Mouse (Mus musculus): Measurements from ENCODE around the gene Il25. TPM values are rescaled to one million over a fixed set of nuclear protein-coding genes. Genes with fewer than 3 reads are reported as not detected.
A peak's percentile ranks its signal among the peaks of the same experiment; 100 is the strongest.

Gene Il25
- not detected in 2 replicates for polyA plus RNA-seq (2016; fragmentation: Nextera tagmentation; extraction: Ambion mirVana)

DNA sequence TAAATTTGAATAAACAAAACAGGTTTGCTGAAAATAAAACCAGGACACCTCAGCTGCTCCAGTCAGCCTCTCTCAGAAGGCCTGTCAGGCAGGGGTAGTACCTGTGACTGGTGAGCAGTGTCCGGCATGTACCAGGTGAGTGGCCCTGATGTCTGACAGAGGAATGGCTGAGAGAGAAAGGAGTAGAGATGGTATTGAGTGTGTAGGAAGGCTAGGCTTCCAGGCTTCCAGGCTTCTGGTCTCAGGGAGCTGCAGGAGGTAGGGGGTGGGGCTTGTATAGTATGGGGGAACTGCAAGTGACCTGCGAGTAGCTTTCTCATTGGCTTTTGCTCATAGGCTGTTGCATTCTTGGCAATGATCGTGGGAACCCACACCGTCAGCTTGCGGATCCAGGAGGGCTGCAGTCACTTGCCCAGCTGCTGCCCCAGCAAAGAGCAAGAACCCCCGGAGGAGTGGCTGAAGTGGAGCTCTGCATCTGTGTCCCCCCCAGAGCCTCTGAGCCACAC, at the start of gene Il25:
Gene Il25 (plus strand): TSS at position 51 of the 506 bp plus-strand sequence.
- WGBS, result 21% methylated on average over 6 of the region's 6 CpGs
- Histone ChIP-seq H3K4me2 (0 out of 2 replicates have a peak within 1 kb of the TSS, but pooled peaks have one; percentile 4), H3K27ac (no peak within 1 kb of the TSS), H3K36me3 (no peaks in the 10 kb centered on the region), H3K9ac (replicated peaks) (no peak within 1 kb of the TSS; the same call in 1 of the 2 replicates), H3K27me3 (no peaks in the 10 kb centered on the region), H3K9me3 (no peaks in the 10 kb centered on the region), H3K4me1 (replicated peaks) (peaks cover 28% of the 10 kb centered on the region), H3K4me3 (replicated peaks) (no peak within 1 kb of the TSS)
- 0 out of 2 replicates have a peak, but pooled peaks have one; percentile 7 for ATAC-seq (ENCODE audit: insufficient number of reproducible peaks, insufficient read depth, low FRiP score, low TSS enrichment, low read depth)

DNA sequence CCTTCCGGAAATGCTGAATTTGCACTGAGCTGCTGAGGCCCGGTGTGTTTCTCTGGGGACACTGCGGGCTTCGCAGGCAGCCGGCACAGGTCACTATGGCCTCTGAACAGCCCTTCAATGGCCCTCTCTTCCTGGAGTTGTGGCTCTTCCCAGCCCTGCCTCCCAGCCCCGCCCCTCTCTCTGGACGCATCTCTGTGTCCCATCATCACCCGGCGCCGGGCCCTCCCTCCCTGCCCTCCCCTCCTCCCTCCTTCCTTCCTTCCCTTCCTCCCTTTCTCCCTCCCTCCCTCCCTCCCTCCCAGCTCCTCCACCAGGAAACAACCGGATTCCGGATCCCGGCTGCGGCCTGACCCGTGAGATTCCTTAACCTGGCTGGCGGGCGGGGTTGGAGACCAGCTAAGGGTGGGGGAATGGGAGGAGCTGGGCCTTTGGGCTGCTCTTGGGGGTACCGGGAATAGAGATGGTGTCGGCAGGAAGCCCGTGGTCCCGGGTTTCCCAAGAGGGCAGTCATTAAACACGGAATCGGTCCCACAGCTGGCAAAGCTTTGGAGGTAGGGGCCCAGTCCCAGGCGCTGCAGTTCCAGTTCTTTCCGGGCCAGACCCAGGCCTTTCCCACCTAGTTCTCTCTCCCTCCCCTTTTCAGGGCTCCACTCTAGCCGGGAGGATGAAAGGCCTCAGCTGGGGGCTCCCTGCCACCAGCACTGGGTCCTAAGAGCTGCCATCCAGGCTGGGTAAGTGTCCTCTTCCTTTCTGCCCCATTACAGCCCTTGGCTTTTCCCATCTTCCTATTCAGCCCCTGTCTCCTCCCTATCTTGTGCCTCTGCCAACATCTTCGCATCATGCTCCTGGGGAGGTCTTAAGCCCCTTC, 49.1 kb upstream of the Il25 start, which contains the start of the genes Bcl2l2 and Gm20521:
Gene Bcl2l2 (plus strand): TSS at position 224 of the 868 bp plus-strand sequence.
Gene Gm20521 (plus strand): TSS at position 288 of the 868 bp plus-strand sequence.
- peak; percentile 86 for ATAC-seq (ENCODE audit: insufficient number of reproducible peaks, insufficient read depth, low FRiP score, low TSS enrichment, low read depth)
- 1% methylated on average over 26 of the region's 27 CpGs for WGBS
- Histone ChIP-seq H3K9me3 (no peaks in the 10 kb centered on the region), H3K36me3 (peaks cover 16% of the 10 kb centered on the region), H3K4me1 (replicated peaks) (peaks cover 24% of the 10 kb centered on the region), H3K4me2 (peak within 1 kb of the TSS; percentile 79), H3K9ac (replicated peaks) (peak within 1 kb of the TSS; percentile 80), H3K4me3 (replicated peaks) (peak within 1 kb of the TSS; percentile 58), H3K27ac (peak within 1 kb of the TSS; percentile 93), H3K27me3 (peaks cover 5% of the 10 kb centered on the region)

DNA sequence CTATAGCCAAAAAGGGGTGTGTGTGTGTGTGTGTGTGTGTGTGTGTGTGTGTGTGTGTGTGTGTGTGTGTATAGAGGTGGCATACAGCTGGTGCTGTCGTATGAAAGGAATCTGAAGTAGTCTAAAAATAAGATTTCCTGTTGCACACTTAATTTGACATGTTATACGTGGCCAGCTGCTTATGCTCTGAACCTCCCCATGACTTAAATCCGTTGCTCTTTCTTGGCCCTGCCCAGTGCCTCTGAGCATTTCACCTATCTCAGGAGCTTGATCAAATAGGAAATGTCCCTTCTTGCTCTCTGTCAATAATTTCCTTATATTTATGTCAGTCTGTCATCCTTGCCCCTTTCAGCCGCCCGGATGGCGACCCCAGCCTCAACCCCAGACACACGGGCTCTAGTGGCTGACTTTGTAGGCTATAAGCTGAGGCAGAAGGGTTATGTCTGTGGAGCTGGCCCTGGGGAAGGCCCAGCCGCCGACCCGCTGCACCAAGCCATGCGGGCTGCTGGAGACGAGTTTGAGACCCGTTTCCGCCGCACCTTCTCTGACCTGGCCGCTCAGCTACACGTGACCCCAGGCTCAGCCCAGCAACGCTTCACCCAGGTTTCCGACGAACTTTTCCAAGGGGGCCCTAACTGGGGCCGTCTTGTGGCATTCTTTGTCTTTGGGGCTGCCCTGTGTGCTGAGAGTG, 48.3 kb upstream of the Il25 start:
- no peaks in the 10 kb centered on the region for H3K27me3 ChIP-seq
- no peaks in the 10 kb centered on the region for H3K9me3 ChIP-seq
- 30% methylated on average over 21 of the region's 21 CpGs for WGBS
- peak overlapping the region; percentile 93 for H3K27ac ChIP-seq
- ATAC-seq (ENCODE audit: insufficient number of reproducible peaks, insufficient read depth, low FRiP score, low TSS enrichment, low read depth), result peak; percentile 17; the same call in 1 of the 2 replicates
- peak overlapping the region; percentile 58 for H3K4me3 ChIP-seq (replicated peaks)
- peaks cover 24% of the 10 kb centered on the region for H3K4me1 ChIP-seq (replicated peaks)
- peaks cover 16% of the 10 kb centered on the region for H3K36me3 ChIP-seq
- peak overlapping the region; percentile 80 for H3K9ac ChIP-seq (replicated peaks)
- H3K4me2 ChIP-seq, result peak overlapping the region; percentile 79

DNA sequence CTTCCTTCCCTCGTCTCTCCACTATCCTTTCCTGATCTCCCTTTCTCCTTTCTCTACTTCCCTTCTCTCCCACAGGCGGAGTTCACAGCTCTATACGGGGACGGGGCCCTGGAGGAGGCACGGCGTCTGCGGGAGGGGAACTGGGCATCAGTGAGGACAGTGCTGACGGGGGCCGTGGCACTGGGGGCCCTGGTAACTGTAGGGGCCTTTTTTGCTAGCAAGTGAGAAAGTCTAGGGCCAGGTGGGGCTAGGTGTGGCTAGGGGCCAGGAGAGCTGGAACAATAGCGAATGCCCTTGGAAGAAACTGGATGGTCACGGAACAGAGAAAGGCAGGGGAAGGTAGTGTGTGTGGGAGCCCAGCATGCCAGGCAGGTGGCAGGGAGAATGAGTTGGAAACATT, 47.2 kb upstream of the Il25 start:
- Histone ChIP-seq H3K4me3 (replicated peaks) (0 out of 2 replicates have a peak overlapping the region, but pooled peaks have one; percentile 4), H3K9me3 (no peaks in the 10 kb centered on the region), H3K4me1 (replicated peaks) (peaks cover 24% of the 10 kb centered on the region), H3K27me3 (no peaks in the 10 kb centered on the region), H3K4me2 (peak overlapping the region; percentile 79), H3K36me3 (peaks cover 16% of the 10 kb centered on the region), H3K27ac (no peak overlapping the region), H3K9ac (replicated peaks) (peak overlapping the region; percentile 12; the same call in 1 of the 2 replicates)
- no peak for ATAC-seq (ENCODE audit: insufficient number of reproducible peaks, insufficient read depth, low FRiP score, low TSS enrichment, low read depth)
- whole genome bisulfite sequencing, result 92% methylated on average over 11 of the region's 11 CpGs

DNA sequence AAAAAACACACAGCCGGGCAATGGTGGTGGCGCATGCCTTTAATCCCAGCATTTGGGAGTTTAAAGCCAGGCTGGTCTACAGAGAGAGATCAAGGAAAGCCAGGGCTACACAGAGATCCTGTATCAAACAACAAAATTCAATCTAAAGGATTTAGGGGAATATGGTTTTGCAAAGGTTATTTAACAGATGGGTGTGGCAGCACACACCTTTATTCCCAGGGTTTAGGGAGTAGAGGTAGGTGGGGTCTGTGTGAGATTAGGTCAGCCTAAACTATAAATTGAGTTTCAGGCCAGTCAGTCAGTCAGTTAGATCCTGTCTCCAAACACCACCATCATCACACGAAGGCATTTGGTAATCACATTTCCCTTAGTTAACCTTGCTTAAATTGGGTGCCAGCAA, 40.3 kb upstream of the Il25 start, which contains the start of gene Pabpn1:
Gene Pabpn1 (plus strand): TSS at position 301 of the 400 bp plus-strand sequence.
- WGBS, result 90% methylated on average over 3 of the region's 3 CpGs
- peak within 1 kb of the TSS; percentile 95 for H3K4me3 ChIP-seq (replicated peaks)
- peaks cover 9% of the 10 kb centered on the region for H3K4me1 ChIP-seq (replicated peaks)
- peaks cover 18% of the 10 kb centered on the region for H3K36me3 ChIP-seq
- H3K4me2 ChIP-seq, result peak within 1 kb of the TSS; percentile 55
- no peaks in the 10 kb centered on the region for H3K27me3 ChIP-seq
- no peak for ATAC-seq (ENCODE audit: insufficient number of reproducible peaks, insufficient read depth, low FRiP score, low TSS enrichment, low read depth)
- H3K9me3 ChIP-seq, result no peaks in the 10 kb centered on the region
- H3K9ac ChIP-seq (replicated peaks), result no peak within 1 kb of the TSS
- H3K27ac ChIP-seq, result peak within 1 kb of the TSS; percentile 75

DNA sequence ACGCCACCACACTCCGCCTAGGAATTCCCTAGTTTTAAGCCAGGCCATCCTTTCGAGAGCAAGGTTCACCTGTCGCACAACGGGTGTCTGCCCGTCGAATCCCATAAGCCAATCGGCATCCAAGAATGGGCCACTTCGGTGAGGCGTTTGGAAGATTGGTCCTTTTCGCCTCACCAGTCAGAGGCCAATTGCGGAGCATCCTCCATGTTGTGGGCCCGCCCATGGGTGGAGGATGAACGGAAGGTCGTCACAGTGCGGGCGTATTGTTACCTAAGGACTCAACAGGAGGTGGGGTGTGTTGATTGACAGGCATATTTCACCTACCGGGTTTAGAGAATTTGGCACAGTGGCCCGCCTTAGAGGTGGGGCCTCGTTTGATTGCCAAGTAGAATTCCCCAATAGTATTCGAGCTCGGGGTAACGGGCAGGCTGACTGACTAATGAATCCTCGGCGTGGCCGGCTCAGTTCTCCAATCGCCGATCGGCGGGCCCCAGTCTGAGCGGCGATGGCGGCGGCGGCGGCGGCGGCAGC, 38.8 kb upstream of the Il25 start:
- peak overlapping the region; percentile 95 for H3K4me3 ChIP-seq (replicated peaks)
- H3K9me3 ChIP-seq, result no peaks in the 10 kb centered on the region
- WGBS, result under 1% methylated on average over 38 of the region's 38 CpGs
- H3K4me1 ChIP-seq (replicated peaks), result peaks cover 13% of the 10 kb centered on the region
- H3K4me2 ChIP-seq, result peak overlapping the region; percentile 83
- H3K9ac ChIP-seq (replicated peaks), result peak overlapping the region; percentile 99
- H3K27ac ChIP-seq, result peak overlapping the region; percentile 95
- H3K27me3 ChIP-seq, result no peaks in the 10 kb centered on the region
- ATAC-seq (ENCODE audit: insufficient number of reproducible peaks, insufficient read depth, low FRiP score, low TSS enrichment, low read depth), result peak; percentile 99
- peaks cover 33% of the 10 kb centered on the region for H3K36me3 ChIP-seq

DNA sequence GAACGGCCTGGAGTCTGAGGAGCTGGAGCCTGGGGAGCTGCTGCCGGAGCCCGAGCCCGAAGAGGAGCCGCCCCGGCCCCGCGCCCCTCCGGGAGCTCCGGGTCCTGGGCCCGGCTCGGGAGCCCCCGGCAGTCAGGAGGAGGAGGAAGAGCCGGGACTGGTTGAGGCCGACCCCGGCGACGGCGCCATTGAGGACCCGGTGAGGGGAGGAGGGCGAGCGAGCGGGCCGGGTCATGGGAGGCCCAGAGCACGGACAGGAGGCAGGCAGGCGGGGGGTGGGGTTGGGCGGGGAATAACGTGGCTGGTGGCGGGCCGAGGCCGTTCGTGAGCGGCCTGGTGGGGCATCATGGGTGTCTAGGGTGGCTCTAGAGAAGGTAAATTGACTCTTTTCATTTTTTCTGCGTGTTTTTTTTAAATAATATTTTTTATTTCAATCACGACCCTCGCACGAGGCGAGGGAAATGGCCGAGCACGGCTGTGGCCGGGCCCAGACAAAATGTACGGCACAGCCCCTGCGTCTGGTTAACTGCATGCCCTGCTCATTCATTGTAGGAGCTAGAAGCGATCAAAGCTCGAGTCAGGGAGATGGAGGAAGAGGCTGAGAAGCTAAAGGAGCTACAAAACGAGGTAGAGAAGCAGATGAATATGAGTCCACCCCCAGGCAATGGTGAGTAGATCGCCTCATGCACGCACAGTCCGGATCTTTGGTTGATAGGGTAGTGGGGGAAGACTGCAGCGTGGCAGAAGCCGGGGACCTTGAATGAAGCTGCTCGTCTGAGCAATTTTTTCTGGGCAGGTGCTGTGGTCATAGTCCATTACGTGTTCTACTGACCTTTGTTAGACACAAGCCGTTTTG, 38.0 kb upstream of the Il25 start:
- WGBS, result under 1% methylated on average over 52 of the region's 54 CpGs
- ATAC-seq (ENCODE audit: insufficient number of reproducible peaks, insufficient read depth, low FRiP score, low TSS enrichment, low read depth), result peak; percentile 43
- H3K4me2 ChIP-seq, result peak overlapping the region; percentile 83

DNA sequence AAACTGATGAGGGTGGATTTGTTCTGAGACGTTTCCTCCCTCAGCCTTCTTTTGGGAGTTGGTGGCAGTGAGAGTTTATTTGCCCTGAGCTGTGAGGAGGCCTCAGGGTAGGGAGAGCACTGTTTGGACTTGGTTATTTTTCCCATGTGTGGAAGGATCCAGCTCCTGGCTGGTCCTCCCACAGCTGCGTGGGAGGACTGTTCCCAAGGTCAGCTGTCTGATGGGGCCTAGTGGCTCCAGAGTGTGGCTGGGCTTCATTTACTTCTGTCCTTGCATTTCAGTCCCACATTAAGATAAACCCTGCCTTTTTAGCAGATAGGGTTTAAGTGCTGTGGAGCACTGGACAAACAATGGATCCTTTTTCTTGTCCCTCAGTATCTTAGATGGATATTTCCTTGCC, 35.0 kb upstream of the Il25 start:
- Histone ChIP-seq H3K9me3 (no peaks in the 10 kb centered on the region), H3K36me3 (peaks cover 38% of the 10 kb centered on the region), H3K27ac (peak overlapping the region; percentile 23; the same call in 1 of the 2 replicates), H3K4me3 (replicated peaks) (no peak overlapping the region), H3K9ac (replicated peaks) (no peak overlapping the region), H3K4me2 (no peak overlapping the region), H3K27me3 (no peaks in the 10 kb centered on the region), H3K4me1 (replicated peaks) (peaks cover 13% of the 10 kb centered on the region)
- WGBS, result 78% methylated on average over 2 of the region's 2 CpGs
- ATAC-seq (ENCODE audit: insufficient number of reproducible peaks, insufficient read depth, low FRiP score, low TSS enrichment, low read depth), result no peak

More for the DNA sequence above, 38.0 kb upstream of the Il25 start:
- Histone ChIP-seq H3K36me3 (peaks cover 38% of the 10 kb centered on the region), H3K4me3 (replicated peaks) (peak overlapping the region; percentile 95), H3K9ac (replicated peaks) (peak overlapping the region; percentile 99), H3K27ac (peak overlapping the region; percentile 95), H3K4me1 (replicated peaks) (peaks cover 13% of the 10 kb centered on the region), H3K27me3 (no peaks in the 10 kb centered on the region), H3K9me3 (no peaks in the 10 kb centered on the region)

DNA sequence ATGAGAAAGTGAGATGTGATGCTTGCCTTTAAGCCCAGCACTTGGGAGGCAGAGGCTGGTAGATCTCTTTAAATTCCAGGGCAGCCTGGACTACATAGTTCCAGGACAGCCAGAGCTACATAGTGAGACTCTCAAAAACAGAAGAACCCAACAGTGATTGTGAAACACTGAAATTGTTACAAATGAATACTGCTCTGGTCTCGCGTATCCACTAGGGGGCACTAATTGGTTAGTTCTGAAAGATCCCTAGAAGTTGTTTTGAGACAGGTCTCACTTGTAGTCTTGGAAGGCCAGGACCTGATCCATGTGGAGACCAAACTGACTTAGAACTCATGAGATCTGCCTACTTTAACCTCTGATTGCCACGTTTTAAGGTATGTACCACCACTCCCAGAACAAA, 32.1 kb upstream of the Il25 start:
- Histone ChIP-seq H3K9me3 (no peaks in the 10 kb centered on the region), H3K36me3 (peaks cover 52% of the 10 kb centered on the region), H3K9ac (replicated peaks) (no peak overlapping the region), H3K4me1 (replicated peaks) (peaks cover 8% of the 10 kb centered on the region), H3K4me2 (no peak overlapping the region), H3K4me3 (replicated peaks) (no peak overlapping the region), H3K27ac (peak overlapping the region; percentile 41; the same call in 1 of the 2 replicates), H3K27me3 (no peaks in the 10 kb centered on the region)
- under 1% methylated on average over 3 of the region's 3 CpGs for WGBS
- ATAC-seq (ENCODE audit: insufficient number of reproducible peaks, insufficient read depth, low FRiP score, low TSS enrichment, low read depth), result no peak

DNA sequence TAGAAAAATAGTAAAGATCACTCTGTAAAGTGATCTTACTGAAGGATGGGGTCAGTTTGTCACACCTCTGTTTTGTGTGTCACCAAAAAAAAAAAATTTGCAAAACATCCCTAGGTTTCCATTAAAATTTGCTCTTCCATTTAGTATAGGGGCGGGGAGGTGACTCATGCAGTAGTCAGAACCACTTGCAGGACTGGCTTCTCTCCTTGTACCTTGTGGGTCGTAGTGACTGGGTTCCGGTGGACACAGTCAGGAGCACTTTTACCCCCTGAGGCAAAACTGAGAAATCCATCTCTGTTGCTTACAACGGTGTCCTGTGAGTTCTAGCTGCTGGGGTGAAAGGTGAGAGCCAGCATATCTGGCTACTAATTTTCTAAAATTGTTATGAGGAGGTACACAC, 28.9 kb upstream of the Il25 start:
- ATAC-seq (ENCODE audit: insufficient number of reproducible peaks, insufficient read depth, low FRiP score, low TSS enrichment, low read depth), result no peak
- no peaks in the 10 kb centered on the region for H3K27me3 ChIP-seq
- 88% methylated on average over 4 of the region's 4 CpGs for WGBS

More for the DNA sequence above, 28.9 kb upstream of the Il25 start:
- no peak overlapping the region for H3K9ac ChIP-seq (replicated peaks)
- peaks cover 4% of the 10 kb centered on the region; the same call in 1 of the 2 replicates for H3K4me1 ChIP-seq (replicated peaks)
- peaks cover 52% of the 10 kb centered on the region for H3K36me3 ChIP-seq
- H3K4me2 ChIP-seq, result no peak overlapping the region
- no peaks in the 10 kb centered on the region for H3K9me3 ChIP-seq
- H3K4me3 ChIP-seq (replicated peaks), result no peak overlapping the region
- H3K27ac ChIP-seq, result no peak overlapping the region

Measured in limb, embryonic 12.5 days (tissue).